In the genomic region with DNA sequence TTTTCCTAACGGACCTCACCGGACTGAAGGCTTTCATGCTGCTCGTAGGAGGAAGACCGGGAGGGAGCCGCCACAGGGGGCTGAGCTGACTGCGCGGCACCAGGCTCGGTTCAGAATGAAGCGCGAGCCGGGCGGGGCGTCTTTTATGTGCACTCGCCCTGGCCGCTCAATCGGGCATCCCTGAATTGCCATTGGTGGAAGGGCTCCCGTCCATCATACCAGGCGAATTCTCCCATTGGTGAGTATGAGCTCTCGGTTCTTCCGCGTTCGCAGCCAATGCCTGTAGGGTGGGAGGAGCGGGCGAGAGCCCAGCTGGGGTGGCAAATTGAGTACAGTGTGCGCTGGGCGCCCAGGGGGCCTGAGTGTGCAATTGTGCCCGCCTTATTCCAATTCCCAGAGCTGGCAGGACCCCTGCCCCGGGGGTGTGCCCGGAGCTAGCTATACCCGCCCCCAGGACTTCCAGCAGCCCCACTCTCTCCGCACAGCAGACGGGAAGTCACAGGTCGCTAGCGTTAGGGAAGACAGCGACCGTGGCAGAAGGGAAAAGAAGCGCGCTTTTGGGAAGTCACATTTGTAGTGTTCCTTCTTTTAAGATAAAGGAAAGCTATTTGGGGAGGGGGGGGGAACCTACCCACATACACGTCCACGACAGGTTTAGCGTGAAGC, we compare ENCODE assay signal across 8 mouse cellular contexts. TPM values are rescaled to one million over a fixed set of nuclear protein-coding genes. Genes with fewer than 3 reads are reported as not detected.
DNase-seq lines count a peak whose midpoint lies in the region; ATAC-seq and TF ChIP-seq lines count a peak whose summit lies in the region.

No protein-coding gene starts in this region.

- H3K4me3 ChIP-seq in gastrocnemius, adult 2 months: peak overlapping the region; percentile 93
- peak overlapping the region; percentile 81 for H3K4me3 ChIP-seq in hindbrain, postnatal 0 days (ENCODE audit: low read length)

- peak overlapping the region; percentile 95 for H3K4me2 ChIP-seq in hindbrain, postnatal 0 days (ENCODE audit: low read depth, low read length)

- H3K27me3 ChIP-seq in hindbrain, postnatal 0 days (ENCODE audit: insufficient read depth, low read length): no peaks in the 10 kb centered on the region

- H3K27ac ChIP-seq in gastrocnemius, adult 2 months: peak overlapping the region; percentile 87
- peak overlapping the region; percentile 91 for H3K27ac ChIP-seq in hindbrain, postnatal 0 days

- DNase-seq in ZHBTc4 (ENCODE audit: low read depth, low spot score): peak; percentile 98
- DNase-seq in gastrocnemius, adult 2 months: peak; percentile 97
- peak; percentile 99 for DNase-seq in hindbrain, postnatal 0 days (ENCODE audit: low spot score)
- DNase-seq in left cerebral cortex, adult 18-20 months (ENCODE audit: low spot score in 2 of 2): peak; percentile 95 to 98
- peak; percentile 98 to 99 for DNase-seq in lung, postnatal 4 days
- DNase-seq in retina, postnatal 1 day: peak; percentile 99
- peak; percentile 94 for DNase-seq in thymus, postnatal 4 days

- WGBS in hindbrain, postnatal 0 days: under 1% methylated on average over 41 of the region's 41 CpGs

- H3K9ac ChIP-seq in hindbrain, postnatal 0 days (replicated peaks; ENCODE audit: low read length): peak overlapping the region; percentile 76

- TF ChIP-seq CTCF in gastrocnemius, adult 2 months (IDR thresholded peaks at IDR 0.05): no peak
- TF ChIP-seq CTCF in hindbrain, postnatal 0 days (IDR thresholded peaks at IDR 0.05; ENCODE audit: low read depth): no peak

- peaks cover 16% of the 10 kb centered on the region for H3K4me1 ChIP-seq in hindbrain, postnatal 0 days (ENCODE audit: insufficient read depth, low read length)

- intact Hi-C loops in gastrocnemius, adult 2 months (cut with DNase I): loop anchor here (10.0 kb wide), 3 partner anchors 71 to 1219 kb away; no protein-coding TSS in a partner anchor

- no peaks in the 10 kb centered on the region for H3K36me3 ChIP-seq in hindbrain, postnatal 0 days (ENCODE audit: insufficient read depth, low read length)

- no peaks in the 10 kb centered on the region for H3K9me3 ChIP-seq in hindbrain, postnatal 0 days (ENCODE audit: low read length)

- ATAC-seq in common myeloid progenitor, adult 5-6 weeks (replicated peaks; ENCODE audit: low read depth, poor library complexity, severe bottlenecking): peak; percentile 85
- peak; percentile 91 for ATAC-seq in hindbrain, postnatal 0 days

RNA-seq across cellular contexts. Expression of gene Id2, which starts 0.8 kb away (rescaled TPM):
- total RNA-seq in common myeloid progenitor, adult 5-6 weeks (2017): 7.9 and 11.7 TPM in 2 replicates
- total RNA-seq in gastrocnemius, adult 2 months (2021): 1 to 10 TPM; 1.6 to 2.0 TPM
- 202 and 242 TPM in 2 replicates for total RNA-seq in hindbrain, postnatal 0 days (2014; rRNA removed)
- 518 and 585 TPM in 2 replicates for polyA plus RNA-seq in hindbrain, postnatal 0 days (2015; fragmentation: Nextera tagmentation; extraction: Ambion mirVana)
- total RNA-seq in left cerebral cortex, adult 18-20 months (2021): 100 to 1,000 TPM; 127 to 156 TPM

Comparison
In these comparisons a context has a peak if more than half of its experiments do, and no peak if none do; other contexts are left out.
1. Peak in every context shown above with its lines: DNase-seq, ATAC-seq, H3K4me3 ChIP-seq and H3K27ac ChIP-seq.
2. RNA of gene Id2, which starts 0.8 kb away (total RNA-seq): 202 to 242 TPM in hindbrain, postnatal 0 days and 127 to 156 TPM in left cerebral cortex, adult 18-20 months; 7.9 to 11.7 TPM in common myeloid progenitor, adult 5-6 weeks and 1.6 to 2.0 TPM in gastrocnemius, adult 2 months; every median in the first group is over 10 times any median in the second.